Mouse (Mus musculus) heart, embryonic 14.5 days (tissue): ENCODE data around the gene Gfra4. TPM values are rescaled to one million over a fixed set of nuclear protein-coding genes. Genes with fewer than 3 reads are reported as not detected.

Source experiments
- ATAC-seq: fragments of 200-750 bp; cut with Nextera tagmentation; 2 replicates; pipeline ENCODE4 v1.8.0; 2017; ENCODE audit warnings: low read depth, moderate TSS enrichment; ENCODE audit not compliant: insufficient number of reproducible peaks, insufficient read depth, low FRiP score
- H3K27ac ChIP-seq, 2 experiments: fragments of 200-500 bp in 1 of 2; fragments of 300-500 bp in 1 of 2; sonication (generic) in 1 of 2; replicated peaks in 1 of 2; 2 replicates each; pipeline ENCODE4 v1.5.1; 2012 to 2014; ENCODE audit warnings: low read depth in 2 of 2, low read length in 2 of 2, control low read depth in 1 of 2, mild to moderate bottlenecking in 1 of 2, mixed read lengths in 1 of 2; ENCODE audit not compliant: control insufficient read depth in 1 of 2, insufficient read depth in 1 of 2
- H3K27me3 ChIP-seq: fragments of 300-500 bp; sonication (generic); 2 replicates; pipeline ENCODE4 v1.6.1; 2014; ENCODE audit warnings: mild to moderate bottlenecking, low read length, control low read depth; ENCODE audit not compliant: control insufficient read depth, insufficient read depth
- H3K36me3 ChIP-seq: fragments of 300-500 bp; sonication (generic); 2 replicates; pipeline ENCODE4 v1.6.1; 2014; ENCODE audit warnings: mild to moderate bottlenecking, control low read depth, low read length, mixed read lengths; ENCODE audit not compliant: control insufficient read depth, insufficient read depth
- H3K4me1 ChIP-seq, 2 experiments: fragments of 200-500 bp in 1 of 2; fragments of 300-500 bp in 1 of 2; sonication (generic) in 1 of 2; 2 replicates each; pipeline ENCODE4 v1.6.1; 2012 to 2014; ENCODE audit warnings: low read length in 2 of 2, control low read depth in 1 of 2, mixed read lengths in 1 of 2; ENCODE audit not compliant: control insufficient read depth in 2 of 2, insufficient read depth in 2 of 2
- H3K4me2 ChIP-seq: fragments of 300-500 bp; sonication (generic); 2 replicates; pipeline ENCODE4 v1.6.1; 2014; ENCODE audit warnings: mild to moderate bottlenecking, low read length
- H3K4me3 ChIP-seq, 2 experiments: fragments of 200-500 bp in 1 of 2; fragments of 300-500 bp in 1 of 2; sonication (generic) in 1 of 2; 2 replicates each; pipeline ENCODE4 v1.5.1; 2012 to 2014; ENCODE audit warnings: low read length in 2 of 2, mild to moderate bottlenecking in 2 of 2, control low read depth in 1 of 2, low read depth in 1 of 2, moderate library complexity in 1 of 2; ENCODE audit not compliant: control insufficient read depth in 1 of 2, insufficient read depth in 1 of 2
- H3K9ac ChIP-seq: fragments of 300-500 bp; sonication (generic); 2 replicates; pipeline ENCODE4 v1.6.1; 2014; ENCODE audit warnings: mild to moderate bottlenecking, low read length
- H3K9me3 ChIP-seq: fragments of 300-500 bp; sonication (generic); 2 replicates; pipeline ENCODE4 v1.6.1; 2016; ENCODE audit warnings: low read length, control low read depth; ENCODE audit not compliant: control insufficient read depth
- WGBS: fragments of 180-500 bp; shearing (Covaris S2); extraction: QIAGEN DNeasy Blood & Tissue Kit; methylation state at CpG from one replicate; pipeline ENCODE4 v1.1.7; 2014; 5-methylcytosine and 5-hydroxymethylcytosine counted together
- polyA plus RNA-seq: library from polyadenylated mRNA; unstranded; fragments of >200 nt; fragmentation: Nextera tagmentation; extraction: Ambion mirVana; gene quantifications from 2 replicates; pipeline ENCODE4 v1.2.1, GENCODE M21; 2014

Gfra4 gene
- polyA plus RNA-seq, 1 experiment from 2014 or later = 3.2 TPM

- H3K27me3 ChIP-seq = peaks cover 27% of the 10 kb centered on the region
- 67% methylated on average over 2 of the region's 2 CpGs for WGBS
- no peak overlapping the region for H3K4me3 ChIP-seq
- ATAC-seq = no peak
- H3K36me3 ChIP-seq = no peaks in the 10 kb centered on the region
- peaks cover 6 to 16% of the 10 kb centered on the region in 2 experiments for H3K4me1 ChIP-seq
- H3K4me2 ChIP-seq = no peak overlapping the region
- no peak overlapping the region for H3K27ac ChIP-seq
- H3K9ac ChIP-seq = no peak overlapping the region
- H3K9me3 ChIP-seq = no peaks in the 10 kb centered on the region
These were observed 3.1 kb upstream of the Gfra4 start for GRCm38 (mm10) chr2:131046025-131046424.

- H3K4me2 ChIP-seq = no peak overlapping the region
- ATAC-seq = no peak
These were observed 2.3 kb upstream of the Gfra4 start for GRCm38 (mm10) chr2:131044989-131045720.

GRCm38 (mm10) chr2:131044354-131044852, 1.5 kb upstream of the Gfra4 start:
- WGBS = 17% methylated on average over 7 of the region's 7 CpGs
- H3K4me2 ChIP-seq = no peak overlapping the region
- no peaks in the 10 kb centered on the region for H3K36me3 ChIP-seq
- H3K27me3 ChIP-seq = peaks cover 40% of the 10 kb centered on the region
- H3K4me3 ChIP-seq = no peak overlapping the region
- no peak overlapping the region for H3K27ac ChIP-seq
- H3K9ac ChIP-seq = no peak overlapping the region
- ATAC-seq = no peak
- no peaks in the 10 kb centered on the region for H3K9me3 ChIP-seq
- peaks cover 6 to 16% of the 10 kb centered on the region in 2 experiments for H3K4me1 ChIP-seq

More at GRCm38 (mm10) chr2:131044989-131045720, 2.3 kb upstream of the Gfra4 start:
- Histone ChIP-seq H3K9me3 (no peaks in the 10 kb centered on the region), H3K9ac (no peak overlapping the region), H3K27ac (0 out of 4 replicates have a peak overlapping the region, but pooled peaks of 1 of the 2 experiments have one; percentile 30), H3K4me1 (peaks cover 6 to 16% of the 10 kb centered on the region in 2 experiments), H3K4me3 (no peak overlapping the region), H3K36me3 (no peaks in the 10 kb centered on the region), H3K27me3 (peaks cover 32% of the 10 kb centered on the region)
- WGBS = 32% methylated on average over 9 of the region's 9 CpGs

- no peak; the same call in 1 of the 2 replicates for ATAC-seq
- no peaks in the 10 kb centered on the region for H3K9me3 ChIP-seq
These were observed 1.7 kb downstream of the Gfra4 start for GRCm38 (mm10) chr2:131040854-131041825.

GRCm38 (mm10) chr2:131038675-131039074, 4.2 kb downstream of the Gfra4 start:
- no peak overlapping the region for H3K4me3 ChIP-seq
- ATAC-seq = no peak
- no peak overlapping the region for H3K4me2 ChIP-seq
- peaks cover 6% of the 10 kb centered on the region for H3K9me3 ChIP-seq
- peaks cover 52% of the 10 kb centered on the region for H3K27me3 ChIP-seq
- H3K4me1 ChIP-seq = peaks cover 7 to 17% of the 10 kb centered on the region in 2 experiments
- H3K36me3 ChIP-seq = no peaks in the 10 kb centered on the region
- H3K27ac ChIP-seq = no peak overlapping the region
- WGBS = 86% methylated on average over 5 of the region's 5 CpGs
- H3K9ac ChIP-seq = no peak overlapping the region

More at GRCm38 (mm10) chr2:131040854-131041825, 1.7 kb downstream of the Gfra4 start:
- peak overlapping the region; percentile 52 for H3K4me3 ChIP-seq
- H3K36me3 ChIP-seq = no peaks in the 10 kb centered on the region
- H3K27me3 ChIP-seq = peaks cover 51% of the 10 kb centered on the region
- no peak overlapping the region for H3K27ac ChIP-seq
- H3K4me1 ChIP-seq = peaks cover 13 to 28% of the 10 kb centered on the region in 2 experiments
- H3K9ac ChIP-seq = peak overlapping the region; percentile 68
- WGBS = 3% methylated on average over 115 of the region's 115 CpGs
- peak overlapping the region; percentile 96 for H3K4me2 ChIP-seq

GRCm38 (mm10) chr2:131038197-131038596, 4.7 kb downstream of the Gfra4 start:
- Histone ChIP-seq H3K9ac (no peak overlapping the region), H3K27ac (no peak overlapping the region), H3K36me3 (no peaks in the 10 kb centered on the region), H3K4me2 (no peak overlapping the region), H3K4me3 (no peak overlapping the region), H3K27me3 (peaks cover 50% of the 10 kb centered on the region), H3K4me1 (peaks cover 7 to 17% of the 10 kb centered on the region in 2 experiments), H3K9me3 (peaks cover 11% of the 10 kb centered on the region)
- WGBS = 94% methylated on average over 6 of the region's 6 CpGs
- no peak for ATAC-seq

- no peak overlapping the region for H3K27ac ChIP-seq
- WGBS = 27% methylated on average over 17 of the region's 17 CpGs
- peaks cover 7 to 17% of the 10 kb centered on the region in 2 experiments for H3K4me1 ChIP-seq
- H3K36me3 ChIP-seq = no peaks in the 10 kb centered on the region
- H3K4me3 ChIP-seq = no peak overlapping the region
- ATAC-seq = peak; percentile 40
- no peak overlapping the region for H3K4me2 ChIP-seq
- H3K9me3 ChIP-seq = peaks cover 12% of the 10 kb centered on the region
- H3K9ac ChIP-seq = no peak overlapping the region
- peaks cover 42% of the 10 kb centered on the region for H3K27me3 ChIP-seq
These were observed 5.5 kb downstream of the Gfra4 start for GRCm38 (mm10) chr2:131037226-131037990.
